Mouse (Mus musculus): Measurements from ENCODE around the gene Camsap2. TPM values are rescaled to one million over a fixed set of nuclear protein-coding genes. Genes with fewer than 3 reads are reported as not detected.

The Camsap2 gene
- polyA plus RNA-seq, 1 experiment from 2014 or later, result 6.9 TPM

GRCm38 (mm10) chr1:136254503-136255065 is 91.3 kb downstream of the Camsap2 start:
- no peak for ATAC-seq
- Histone ChIP-seq H3K27me3 (replicated peaks) (peaks cover 25% of the 10 kb centered on the region), H3K36me3 (no peaks in the 10 kb centered on the region), H3K4me1 (replicated peaks) (peaks cover 1% of the 10 kb centered on the region), H3K9me3 (no peaks in the 10 kb centered on the region), H3K4me3 (replicated peaks) (no peak overlapping the region), H3K4me2 (replicated peaks) (no peak overlapping the region), H3K27ac (no peak overlapping the region), H3K9ac (no peak overlapping the region)
- WGBS, result 72% methylated on average over 10 of the region's 10 CpGs

GRCm38 (mm10) chr1:136253472-136253871 is 92.4 kb downstream of the Camsap2 start:
- no peak overlapping the region for H3K4me3 ChIP-seq (replicated peaks)
- H3K27me3 ChIP-seq (replicated peaks), result peaks cover 13% of the 10 kb centered on the region
- WGBS, result 20% methylated on average over 2 of the region's 2 CpGs
- no peak overlapping the region for H3K4me2 ChIP-seq (replicated peaks)
- H3K4me1 ChIP-seq (replicated peaks), result no peaks in the 10 kb centered on the region
- H3K27ac ChIP-seq, result no peak overlapping the region
- no peak overlapping the region for H3K9ac ChIP-seq
- H3K9me3 ChIP-seq, result no peaks in the 10 kb centered on the region
- no peak for ATAC-seq
- no peaks in the 10 kb centered on the region for H3K36me3 ChIP-seq

GRCm38 (mm10) chr1:136249662-136250061 is 96.2 kb downstream of the Camsap2 start:
- H3K4me1 ChIP-seq (replicated peaks), result no peaks in the 10 kb centered on the region
- no peak for ATAC-seq

GRCm38 (mm10) chr1:136247393-136247792 is 98.5 kb downstream of the Camsap2 start:
- no peak overlapping the region for H3K4me2 ChIP-seq (replicated peaks)
- no peaks in the 10 kb centered on the region for H3K9me3 ChIP-seq
- no peaks in the 10 kb centered on the region for H3K4me1 ChIP-seq (replicated peaks)
- no peak overlapping the region for H3K9ac ChIP-seq
- no peak for ATAC-seq
- no peak overlapping the region for H3K27ac ChIP-seq
- WGBS, result 91% methylated on average over 5 of the region's 5 CpGs
- no peaks in the 10 kb centered on the region for H3K27me3 ChIP-seq (replicated peaks)
- H3K36me3 ChIP-seq, result no peaks in the 10 kb centered on the region
- no peak overlapping the region for H3K4me3 ChIP-seq (replicated peaks)

More at GRCm38 (mm10) chr1:136249662-136250061, 96.2 kb downstream of the Camsap2 start:
- no peak overlapping the region for H3K4me2 ChIP-seq (replicated peaks)
- no peaks in the 10 kb centered on the region for H3K27me3 ChIP-seq (replicated peaks)
- 24% methylated on average over 5 of the region's 5 CpGs for WGBS
- H3K4me3 ChIP-seq (replicated peaks), result no peak overlapping the region
- no peak overlapping the region for H3K9ac ChIP-seq
- no peaks in the 10 kb centered on the region for H3K9me3 ChIP-seq
- no peaks in the 10 kb centered on the region for H3K36me3 ChIP-seq
- H3K27ac ChIP-seq, result no peak overlapping the region

GRCm38 (mm10) chr1:136244469-136244868 is 101.4 kb downstream of the Camsap2 start:
- ATAC-seq, result no peak
- Histone ChIP-seq H3K36me3 (no peaks in the 10 kb centered on the region), H3K4me2 (replicated peaks) (no peak overlapping the region), H3K4me3 (replicated peaks) (no peak overlapping the region), H3K27me3 (replicated peaks) (no peaks in the 10 kb centered on the region), H3K27ac (no peak overlapping the region), H3K4me1 (replicated peaks) (no peaks in the 10 kb centered on the region), H3K9me3 (no peaks in the 10 kb centered on the region), H3K9ac (no peak overlapping the region)
- WGBS, result 88% methylated on average over 4 of the region's 5 CpGs

GRCm38 (mm10) chr1:136241801-136242200 is 104.1 kb downstream of the Camsap2 start:
- Histone ChIP-seq H3K27ac (no peak overlapping the region), H3K27me3 (replicated peaks) (no peaks in the 10 kb centered on the region), H3K36me3 (no peaks in the 10 kb centered on the region), H3K4me3 (replicated peaks) (no peak overlapping the region), H3K4me2 (replicated peaks) (no peak overlapping the region), H3K9ac (no peak overlapping the region), H3K4me1 (replicated peaks) (no peaks in the 10 kb centered on the region), H3K9me3 (no peaks in the 10 kb centered on the region)
- no peak for ATAC-seq
- 84% methylated on average over 7 of the region's 7 CpGs for WGBS

- no peaks in the 10 kb centered on the region for H3K27me3 ChIP-seq (replicated peaks)
- no peak overlapping the region for H3K4me2 ChIP-seq (replicated peaks)
- H3K9me3 ChIP-seq, result no peaks in the 10 kb centered on the region
- H3K36me3 ChIP-seq, result no peaks in the 10 kb centered on the region
- H3K4me3 ChIP-seq (replicated peaks), result no peak overlapping the region
- no peak overlapping the region for H3K9ac ChIP-seq
- no peak overlapping the region for H3K27ac ChIP-seq
- H3K4me1 ChIP-seq (replicated peaks), result peaks cover 3% of the 10 kb centered on the region; the same call in 1 of the 2 replicates
- no peak for ATAC-seq
- 84% methylated on average over 4 of the region's 4 CpGs for WGBS
These were observed 107.4 kb downstream of the Camsap2 start for GRCm38 (mm10) chr1:136238495-136238894.

GRCm38 (mm10) chr1:136234595-136235092 is 111.3 kb downstream of the Camsap2 start:
- peak overlapping the region; percentile 68 for H3K9ac ChIP-seq
- H3K4me2 ChIP-seq (replicated peaks), result peak overlapping the region; percentile 92
- H3K9me3 ChIP-seq, result no peaks in the 10 kb centered on the region
- no peaks in the 10 kb centered on the region for H3K36me3 ChIP-seq
- no peak for ATAC-seq
- 0 out of 2 replicates have a peak overlapping the region, but pooled peaks have one; percentile 74 for H3K27ac ChIP-seq
- H3K4me3 ChIP-seq (replicated peaks), result peak overlapping the region; percentile 65
- 5% methylated on average over 9 of the region's 9 CpGs for WGBS
- H3K27me3 ChIP-seq (replicated peaks), result no peaks in the 10 kb centered on the region
- peaks cover 26% of the 10 kb centered on the region for H3K4me1 ChIP-seq (replicated peaks)

GRCm38 (mm10) chr1:136233892-136234594 is 111.9 kb downstream of the Camsap2 start, which contains the start of gene Inava:
TSS of gene Inava (minus strand) at chr1:136234264.
- peak; percentile 60 for ATAC-seq

GRCm38 (mm10) chr1:136232986-136233790 is 112.7 kb downstream of the Camsap2 start:
- ATAC-seq, result no peak
- no peaks in the 10 kb centered on the region for H3K27me3 ChIP-seq (replicated peaks)
- H3K9me3 ChIP-seq, result no peaks in the 10 kb centered on the region
- H3K36me3 ChIP-seq, result no peaks in the 10 kb centered on the region
- WGBS, result 3% methylated on average over 23 of the region's 23 CpGs
- peaks cover 35% of the 10 kb centered on the region for H3K4me1 ChIP-seq (replicated peaks)
- peak overlapping the region; percentile 66; the same call in 1 of the 2 replicates for H3K27ac ChIP-seq
- peak overlapping the region; percentile 92 for H3K4me2 ChIP-seq (replicated peaks)
- H3K9ac ChIP-seq, result peak overlapping the region; percentile 68
- peak overlapping the region; percentile 65 for H3K4me3 ChIP-seq (replicated peaks)

More at GRCm38 (mm10) chr1:136233892-136234594, 111.9 kb downstream of the Camsap2 start, which contains the start of gene Inava:
- Histone ChIP-seq H3K27me3 (replicated peaks) (no peaks in the 10 kb centered on the region), H3K27ac (peak within 1 kb of the TSS; percentile 74), H3K4me1 (replicated peaks) (peaks cover 28% of the 10 kb centered on the region), H3K4me3 (replicated peaks) (peak within 1 kb of the TSS; percentile 65), H3K4me2 (replicated peaks) (peak within 1 kb of the TSS; percentile 92), H3K9me3 (no peaks in the 10 kb centered on the region), H3K36me3 (no peaks in the 10 kb centered on the region), H3K9ac (peak within 1 kb of the TSS; percentile 68)
- WGBS, result under 1% methylated on average over 45 of the region's 51 CpGs

GRCm38 (mm10) chr1:136232285-136232926 is 113.5 kb downstream of the Camsap2 start:
- no peak for ATAC-seq
- Histone ChIP-seq H3K36me3 (no peaks in the 10 kb centered on the region), H3K4me2 (replicated peaks) (peak overlapping the region; percentile 92), H3K9me3 (no peaks in the 10 kb centered on the region), H3K27me3 (replicated peaks) (no peaks in the 10 kb centered on the region), H3K4me3 (replicated peaks) (peak overlapping the region; percentile 65), H3K9ac (peak overlapping the region; percentile 68; the same call in 1 of the 2 replicates), H3K4me1 (replicated peaks) (peaks cover 43% of the 10 kb centered on the region), H3K27ac (peak overlapping the region; percentile 66; the same call in 1 of the 2 replicates)
- 6% methylated on average over 9 of the region's 9 CpGs for WGBS
